18 mouse cellular contexts compared by ENCODE assay signal in genomic region chr3:85487379-85487778, GRCm38 (mm10).
DNase-seq lines count a peak whose midpoint lies in the region; TF ChIP-seq lines count a peak whose summit lies in the region.
"Had no signal": no experiment of that assay in that cellular context is flagged by ENCODE, and none has a peak within 500 bp of the region (broad histone marks: within the 10 kb centered on the region; RNA-seq: fewer than 3 reads in every experiment).

No protein-coding gene starts in this region.

- 0 out of 2 replicates have a peak overlapping the region, but pooled peaks have one; percentile 32 for H3K27ac ChIP-seq in left cerebral cortex, adult 2 months
- H3K27ac ChIP-seq in ES-E14 (ENCODE audit: insufficient read depth, low read depth, low read length, poor library complexity, severe bottlenecking) = no peak overlapping the region

- intact Hi-C loops in heart, postnatal 36 days (cut with DNase I) = no loop called here
- intact Hi-C loops in left cerebral cortex, adult 2 months (cut with DNase I) = no loop called here
- intact Hi-C loops in left cerebral cortex, postnatal 14 days (cut with DNase I) = no loop called here

- no peak for TF ChIP-seq CTCF in left cerebral cortex, adult 2 months (IDR thresholded peaks at IDR 0.05)

- H3K4me3 ChIP-seq in left cerebral cortex, adult 2 months = no peak overlapping the region
- no peak overlapping the region for H3K4me3 ChIP-seq in ES-E14 (ENCODE audit: insufficient read depth in 1 of 2, low read depth in 1 of 2, low read length in 2 of 2, poor library complexity in 1 of 2, severe bottlenecking in 1 of 2)

- no peaks in the 10 kb centered on the region for H3K36me3 ChIP-seq in ES-E14 (ENCODE audit: control insufficient read depth, insufficient read depth, low read length, poor library complexity, severe bottlenecking)
- H3K36me3 ChIP-seq: G1E had no signal

- DNase-seq in heart, adult 11 months = peak; percentile 72
- no peak for DNase-seq in heart, postnatal 36 days
- no peak for DNase-seq in left cerebral cortex, adult 2 months (ENCODE audit: extremely low spot score in 1 of 2, low spot score in 2 of 2)
- no peak for DNase-seq in left cerebral cortex, postnatal 14 days (ENCODE audit: low spot score in 2 of 2)
- DNase-seq in ES-E14 (ENCODE audit: low read depth, low spot score) = no peak
- no peak for DNase-seq in urinary bladder, postnatal 25 days (ENCODE audit: low spot score)
- DNase-seq: adrenal gland, adult 2 months; adrenal gland, adult 8-10 months; adrenal gland, postnatal 10 days; adrenal gland, postnatal 14 days; adrenal gland, postnatal 25 days; adrenal gland, postnatal 36 days; B cell, adult 2 months; cerebellum, adult 11 months; cerebellum, adult 11-12 months; cerebellum, adult 18-20 months; cerebellum, adult 2 months had no signal

- in situ Hi-C loops in ES-E14 (cut with MboI; ENCODE audit: low sequenced_read_pairs in 2 of 2, unreplicated experiment in 2 of 2) = no loop called here

- no peaks in the 10 kb centered on the region for H3K9me3 ChIP-seq in ES-E14 (ENCODE audit: control insufficient read depth, insufficient read depth, low read depth, low read length)
- H3K9me3 ChIP-seq: G1E had no signal

- H3K9ac ChIP-seq in ES-E14 (ENCODE audit: insufficient read depth, low read depth, low read length, poor library complexity, severe bottlenecking) = no peak overlapping the region

- H3K4me1 ChIP-seq in ES-E14 (ENCODE audit: control insufficient read depth in 2 of 2, insufficient read depth in 2 of 2, low read length in 2 of 2, poor library complexity in 1 of 2) = no peaks in the 10 kb centered on the region

TF ChIP-seq in ES-E14, 5 proteins besides CTCF, POLR2A, EP300 and RAD21:
- TF ChIP-seq ZC3H11A (IDR thresholded peaks at IDR 0.05; ENCODE audit: borderline replicate concordance, low read depth, low read length) = no peak
- TF ChIP-seq MAFK (IDR thresholded peaks at IDR 0.05; ENCODE audit: insufficient read depth, low read depth, low read length) = peak; percentile 51; the same call in 1 of the 2 replicates
- TF ChIP-seq HCFC1 (IDR thresholded peaks at IDR 0.05; ENCODE audit: borderline replicate concordance, insufficient read depth, low read length) = no peak
- TF ChIP-seq ZNF384 (IDR thresholded peaks at IDR 0.05; ENCODE audit: low read depth, low read length) = no peak
- no peak for TF ChIP-seq CHD2 (IDR thresholded peaks at IDR 0.05; ENCODE audit: low read depth, low read length)
